Mouse (Mus musculus) megakaryocyte, embryonic 14.5 days (primary cell): ENCODE measurements around the gene Shc4.

Source experiments
- FLI1 ChIP-seq: IDR thresholded peaks from 2 replicates; pipeline ENCODE4 v1.6.1; 2012; ENCODE audit warnings: low read length, inconsistent platforms, mixed read lengths
- GATA1 ChIP-seq: IDR thresholded peaks from 3 replicates; pipeline ENCODE4 v1.6.1; 2012; ENCODE audit warnings: mixed read lengths, low read length, inconsistent platforms, borderline replicate concordance

DNA sequence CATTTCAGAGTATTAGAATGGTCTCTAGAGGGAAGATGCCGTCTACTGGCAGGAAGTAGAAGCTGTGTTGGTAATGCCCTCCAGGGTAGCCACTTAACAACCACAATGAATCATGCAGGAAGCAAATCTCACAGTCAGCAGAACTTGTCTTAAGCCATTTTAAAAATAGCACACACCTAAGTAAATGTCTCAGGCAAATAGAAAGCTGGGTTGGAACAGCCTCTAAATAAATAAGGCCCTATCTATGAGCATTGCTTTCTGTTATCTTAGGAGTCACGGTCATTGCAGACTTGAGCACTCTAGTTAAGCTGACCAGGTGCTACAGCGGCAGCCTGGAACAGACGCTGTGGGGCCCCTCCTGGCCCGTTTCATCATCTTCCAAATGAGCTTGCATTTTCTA is 56.8 kb downstream of the Shc4 start:
- TF ChIP-seq GATA1 (no peak), FLI1 (no peak)
